Mouse (Mus musculus): ENCODE data around the gene Gm4871.
"Not testable (repeated sequence)": the region's sequence is repeated elsewhere in the genome, so short reads cannot be mapped to it uniquely, and the experiment has no call there.

Gene Gm4871

DNA sequence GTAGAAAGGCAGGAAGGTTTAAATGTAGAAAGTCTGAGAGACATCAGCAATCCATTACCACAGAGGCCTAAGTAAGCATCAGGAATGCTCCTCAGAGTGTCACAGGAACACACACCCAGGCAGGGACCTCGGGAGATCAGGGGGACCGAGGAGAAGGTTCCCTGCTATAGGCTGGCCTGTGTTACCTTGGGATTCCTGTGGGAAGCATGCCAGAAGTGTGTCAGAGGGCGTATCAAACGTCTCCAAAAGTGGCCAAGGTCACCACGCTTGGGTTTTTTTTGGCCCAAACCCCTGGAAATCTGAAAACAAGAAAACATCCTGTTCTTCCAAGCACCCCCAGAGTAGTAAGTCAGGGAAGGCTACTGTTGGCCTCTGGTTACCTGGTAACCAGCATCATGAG, at the start of gene Gm4871:
Gm4871 (minus strand) TSS at position 364 of the 400 bp plus-strand sequence.
- in situ Hi-C loops (cut with MboI, MseI), result not testable (repeated sequence)

DNA sequence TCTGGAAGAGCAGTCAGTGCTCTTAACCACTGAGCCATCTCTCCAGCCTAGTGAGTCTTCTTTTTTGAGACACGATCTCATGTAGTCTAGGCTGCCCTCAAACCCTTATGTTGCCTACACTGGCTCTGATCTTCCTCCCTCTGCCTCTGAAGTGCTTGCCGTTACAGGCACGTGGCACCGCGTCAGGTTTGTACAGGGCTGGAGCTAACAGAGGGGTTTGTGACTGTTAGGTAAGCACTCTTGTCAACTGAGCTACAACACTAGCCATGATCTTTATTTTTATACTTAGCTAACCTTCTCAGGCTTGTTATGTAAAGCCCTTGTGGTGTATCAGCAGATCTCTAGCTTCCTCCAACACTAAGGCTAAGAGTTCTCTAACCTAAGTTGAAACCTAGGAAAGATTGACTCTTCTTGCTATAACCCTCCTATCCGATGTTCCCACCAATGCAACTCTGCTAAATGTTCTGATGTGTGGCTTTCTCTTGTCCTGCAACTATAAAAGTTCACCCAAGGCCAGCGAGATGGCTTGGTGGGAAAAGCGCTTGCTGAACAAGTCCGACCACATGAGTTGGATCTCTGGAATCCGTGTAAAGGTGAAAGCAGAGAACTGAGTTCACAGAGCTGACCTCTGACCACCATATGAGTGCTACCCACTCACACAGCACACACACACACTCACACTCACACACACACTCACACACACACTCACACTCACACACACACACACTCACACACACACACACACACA, 49.5 kb upstream of the Gm4871 start:
- in situ Hi-C loops (cut with MboI, MseI), result no loop called here

DNA sequence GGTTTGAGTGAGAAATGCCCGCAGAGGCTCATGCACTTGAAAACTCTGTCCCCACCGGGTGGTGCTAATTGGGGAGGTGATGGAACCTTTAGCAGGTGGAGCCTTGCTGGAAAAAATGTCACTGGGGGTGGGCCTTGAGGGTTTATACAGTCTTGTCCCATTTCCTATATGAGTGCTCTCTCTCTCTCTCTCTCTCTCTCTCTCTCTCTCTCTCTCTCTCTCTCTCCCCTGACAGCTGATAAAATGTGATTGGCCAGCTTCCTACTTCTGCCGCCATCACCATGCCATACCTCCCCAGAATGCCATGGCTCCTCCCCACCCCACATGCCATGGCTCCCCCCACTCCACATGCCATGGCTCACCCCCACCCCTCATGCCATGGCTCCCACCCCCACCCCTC, 42.5 kb upstream of the Gm4871 start:
- in situ Hi-C loops (cut with MboI, MseI), result no loop called here

DNA sequence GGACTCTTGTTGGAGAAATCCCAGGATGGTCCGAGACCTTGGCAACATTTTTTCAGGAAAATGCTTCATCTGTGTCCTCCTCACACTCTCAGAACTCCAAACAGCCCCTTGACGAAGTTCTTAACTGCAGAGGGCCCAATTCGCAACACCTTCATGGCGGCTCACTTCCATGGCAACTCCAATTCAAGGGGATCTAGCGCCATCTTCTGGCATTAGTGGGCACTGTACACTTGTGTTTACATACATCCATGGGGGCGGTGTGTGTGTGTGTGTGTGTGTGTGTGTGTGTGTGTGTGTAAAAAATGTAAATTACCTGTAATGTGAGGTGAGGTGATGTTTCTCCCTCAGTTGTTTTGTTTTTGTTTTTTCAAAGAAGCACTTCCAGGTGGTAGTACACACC, 38.8 kb upstream of the Gm4871 start:
- in situ Hi-C loops (cut with MboI, MseI), result no loop called here

DNA sequence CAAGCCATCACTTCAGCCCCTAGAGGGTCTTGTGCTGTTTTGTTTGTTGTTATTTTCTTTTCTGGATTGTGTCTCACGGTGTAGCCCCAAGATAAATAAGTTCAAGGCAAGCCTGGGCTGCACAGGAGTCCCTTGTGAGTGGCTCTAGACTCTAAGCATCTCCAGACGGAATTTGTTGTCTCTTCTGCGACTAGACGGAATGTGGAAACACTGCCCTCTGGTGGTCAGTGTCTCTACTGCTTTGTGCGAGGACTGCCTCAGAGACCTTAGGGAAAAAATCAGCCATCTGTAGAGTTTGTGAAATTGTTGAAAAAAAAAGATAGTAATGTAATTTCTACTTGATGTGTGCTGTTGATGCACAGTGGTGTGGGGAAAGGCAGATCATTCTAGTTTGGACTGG, 37.2 kb upstream of the Gm4871 start:
- in situ Hi-C loops (cut with MboI, MseI), result loop anchor here (10.0 kb wide), 1 partner anchor 1395 kb away; no protein-coding TSS in a partner anchor

DNA sequence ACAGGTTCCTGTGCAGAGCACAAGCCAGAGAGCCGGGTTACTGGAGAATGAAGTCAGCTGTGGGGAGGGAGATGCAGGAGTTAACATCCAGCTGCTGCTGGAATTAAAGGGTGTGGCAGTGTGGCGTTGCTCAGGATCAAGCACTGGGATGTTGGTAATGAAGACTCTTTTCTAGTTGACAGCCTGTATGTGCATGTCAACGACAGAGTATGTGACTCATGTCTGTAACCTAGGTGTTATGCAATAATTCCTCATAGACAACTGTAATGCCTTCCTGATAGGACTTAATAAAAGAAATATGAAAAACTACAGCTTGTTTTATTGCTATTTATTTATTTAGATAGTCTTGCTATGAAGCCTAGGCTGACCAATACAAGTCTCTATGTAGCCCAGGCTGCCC, 36.3 kb upstream of the Gm4871 start:
- in situ Hi-C loops (cut with MboI, MseI), result loop anchor here (10.0 kb wide), 1 partner anchor 1396 kb away; no protein-coding TSS in a partner anchor

DNA sequence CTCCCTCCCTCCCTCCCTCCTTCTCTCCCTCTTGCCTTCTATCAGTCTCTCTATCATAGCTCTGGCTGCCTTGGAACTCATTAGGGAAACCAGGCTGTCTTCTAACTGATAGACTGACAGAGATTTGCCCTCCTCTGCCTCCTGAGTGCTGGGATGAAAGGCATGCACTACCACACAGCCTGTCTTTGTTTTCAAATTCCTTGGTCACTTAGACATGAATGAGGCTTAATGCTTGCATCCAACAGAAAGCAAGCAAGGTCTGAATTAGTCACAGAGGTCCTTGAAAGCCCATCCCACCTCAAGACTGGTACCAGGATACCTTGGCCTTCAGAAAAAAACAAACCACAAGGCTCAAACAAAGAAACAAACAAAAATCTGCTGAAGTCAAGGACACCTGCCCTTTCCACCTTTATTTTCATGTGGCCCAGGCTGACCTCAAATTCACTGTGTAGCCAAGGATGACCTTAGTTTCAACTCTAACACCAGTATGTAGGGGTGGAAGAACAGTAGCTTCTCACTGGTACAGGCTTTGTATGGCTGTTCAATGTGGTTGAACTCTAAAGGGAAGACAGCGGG, 32.3 kb upstream of the Gm4871 start:
- in situ Hi-C loops (cut with MboI, MseI), result loop anchor here (10.0 kb wide), 1 partner anchor 1400 kb away; no protein-coding TSS in a partner anchor

DNA sequence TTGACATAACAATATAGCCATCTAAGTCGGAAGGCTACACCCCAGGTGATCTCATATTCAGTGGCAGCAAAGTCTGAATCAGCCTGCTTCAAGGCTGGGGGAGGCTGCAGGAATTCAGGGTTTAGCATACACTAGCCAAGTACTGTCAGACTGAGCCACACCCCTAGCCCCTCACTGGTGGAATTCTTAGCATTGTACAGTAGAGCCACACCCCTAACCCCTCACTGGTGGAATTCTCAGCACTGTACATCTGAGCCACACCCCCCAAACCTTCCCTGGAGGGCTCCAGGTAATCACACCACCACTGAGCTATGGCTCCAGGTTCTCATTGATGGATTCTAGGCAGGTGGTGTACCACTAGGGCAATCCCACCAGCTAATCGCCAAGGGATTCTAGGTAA, 27.0 kb upstream of the Gm4871 start:
- in situ Hi-C loops (cut with MboI, MseI), result no loop called here

DNA sequence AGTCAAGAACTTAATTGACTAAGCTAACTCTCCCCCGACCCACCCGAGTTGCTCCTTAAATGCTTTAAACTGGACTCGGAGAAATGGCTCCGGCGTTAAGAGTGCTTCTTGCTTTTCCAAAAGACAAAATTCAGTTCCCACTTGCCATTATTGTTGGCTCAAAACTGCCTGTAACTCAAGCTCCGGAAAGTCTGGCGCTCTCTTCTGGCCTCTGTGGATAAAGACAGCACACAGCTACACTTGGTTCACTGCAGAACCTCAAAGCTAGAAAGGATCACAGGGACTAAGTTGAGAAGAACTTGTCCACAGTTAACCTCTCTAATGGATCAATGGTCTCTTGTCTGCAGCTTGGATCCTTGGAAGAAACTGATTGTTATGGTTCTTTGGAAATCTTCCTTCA, 26.2 kb upstream of the Gm4871 start:
- in situ Hi-C loops (cut with MboI, MseI), result no loop called here

DNA sequence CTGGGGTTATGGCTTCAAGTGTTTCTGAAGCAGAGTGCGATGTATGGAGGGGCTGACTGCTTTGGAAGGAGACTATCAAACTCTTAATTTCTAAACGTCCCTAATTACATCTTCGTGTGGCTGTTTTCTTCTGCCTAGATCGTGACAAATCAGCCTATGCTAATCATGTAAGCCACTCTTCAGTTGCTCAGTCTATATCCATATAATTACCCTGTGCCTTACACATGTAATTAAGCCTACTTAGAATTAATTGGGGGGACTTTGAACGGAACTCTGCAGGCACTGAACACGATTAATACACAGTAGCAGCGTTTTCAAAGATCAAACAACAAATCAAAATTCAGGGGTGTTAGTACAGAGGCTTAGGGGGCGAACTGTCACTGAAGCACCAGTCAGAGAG, 25.4 kb upstream of the Gm4871 start:
- in situ Hi-C loops (cut with MboI, MseI), result no loop called here

DNA sequence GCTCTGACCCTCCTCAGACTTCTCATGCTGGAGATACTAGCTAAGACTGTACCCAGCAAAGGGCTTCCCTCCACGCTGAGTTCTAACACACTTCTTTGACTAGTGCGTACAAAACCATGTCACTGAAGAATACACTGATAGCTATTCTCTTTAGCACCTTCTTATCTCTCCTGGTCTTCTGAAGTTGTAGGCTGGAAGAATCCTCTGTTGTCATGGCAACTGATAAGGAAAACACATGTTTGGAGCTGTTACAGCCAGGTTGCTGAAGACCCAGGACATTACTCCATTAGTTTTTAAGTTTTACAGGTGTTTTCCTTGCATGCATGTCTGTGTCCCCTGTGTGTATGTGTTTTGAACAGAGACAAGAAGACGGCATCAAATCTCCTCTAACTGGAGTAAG, 21.6 kb upstream of the Gm4871 start:
- in situ Hi-C loops (cut with MboI, MseI), result not testable (repeated sequence)

DNA sequence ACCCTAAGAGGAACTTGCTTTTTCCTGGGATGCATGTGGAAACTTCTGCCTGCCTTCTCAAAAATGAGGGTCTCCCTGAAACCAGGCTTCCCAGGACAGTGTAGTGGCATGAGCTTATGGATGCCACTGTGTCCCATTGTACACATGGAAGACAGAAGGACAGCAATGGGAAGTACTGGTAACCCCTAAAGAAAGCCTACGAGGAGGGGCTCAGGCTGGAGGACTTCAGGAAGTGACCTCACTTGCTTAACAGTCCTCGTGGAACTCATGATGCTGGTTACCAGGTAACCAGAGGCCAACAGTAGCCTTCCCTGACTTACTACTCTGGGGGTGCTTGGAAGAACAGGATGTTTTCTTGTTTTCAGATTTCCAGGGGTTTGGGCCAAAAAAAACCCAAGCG, 10.1 kb upstream of the Gm4871 start, which contains the start of gene 1700018F24Rik:
1700018F24Rik (plus strand) TSS at position 301 of the 400 bp plus-strand sequence.
- in situ Hi-C loops (cut with MboI, MseI), result not testable (repeated sequence)

DNA sequence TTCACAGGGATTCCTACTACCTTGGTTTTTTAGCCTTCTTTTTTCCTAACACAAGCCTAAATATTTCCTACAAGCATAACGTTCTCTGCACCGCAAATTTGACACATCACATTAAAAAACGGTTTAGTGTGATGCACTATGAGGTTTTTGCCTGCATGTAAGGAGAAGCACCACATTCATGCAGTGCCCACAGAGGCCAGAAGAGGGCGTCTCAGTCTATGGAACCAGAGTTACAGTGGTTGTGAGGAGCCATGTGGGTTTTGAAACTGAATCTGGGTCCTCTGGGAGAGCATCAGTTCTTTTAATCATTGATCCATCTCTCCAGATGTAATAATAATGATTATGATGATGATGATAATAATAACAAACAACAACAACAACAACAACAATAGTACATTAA, 9.1 kb upstream of the Gm4871 start:
- in situ Hi-C loops (cut with MboI, MseI), result no loop called here

DNA sequence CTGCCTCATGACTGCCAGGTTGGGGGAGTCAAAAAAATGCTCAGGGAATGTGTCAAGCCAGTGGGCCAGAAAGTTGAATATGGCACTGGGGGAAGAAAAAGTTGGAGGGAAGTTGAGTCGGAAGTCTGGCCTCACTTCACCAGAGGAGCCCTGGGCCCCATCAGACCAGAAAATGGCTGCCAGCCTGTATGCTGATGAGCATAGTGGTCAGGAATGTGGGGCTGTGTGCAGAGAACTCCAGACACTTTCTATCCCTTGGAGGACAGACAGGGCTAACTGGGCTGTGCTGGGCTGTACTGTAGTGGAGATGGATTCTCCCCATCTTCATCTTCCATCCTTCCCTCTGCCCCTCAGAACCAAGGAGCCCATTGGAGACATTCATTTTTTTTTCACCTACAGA, 2.1 kb downstream of the Gm4871 start:
- in situ Hi-C loops (cut with MboI, MseI), result not testable (repeated sequence)

DNA sequence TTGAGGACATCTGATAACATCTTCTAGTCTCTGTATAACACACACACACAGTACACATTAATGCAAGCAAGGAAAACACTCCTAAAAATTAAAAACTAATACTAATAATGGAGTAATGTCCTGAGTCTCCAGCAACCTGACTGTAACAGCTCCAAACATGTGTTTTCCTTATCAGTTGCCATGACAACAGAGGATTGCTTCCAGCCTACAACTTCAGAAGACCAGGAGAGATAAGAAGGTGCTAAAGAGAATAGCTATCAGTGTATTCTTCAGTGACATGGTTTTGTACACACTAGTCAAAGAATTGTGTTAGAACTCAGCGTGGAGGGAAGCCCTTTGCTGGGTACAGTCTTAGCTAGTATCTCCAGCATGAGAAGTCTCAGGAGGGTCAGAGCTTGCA, 11.8 kb downstream of the Gm4871 start:
- in situ Hi-C loops (cut with MboI, MseI), result not testable (repeated sequence)

DNA sequence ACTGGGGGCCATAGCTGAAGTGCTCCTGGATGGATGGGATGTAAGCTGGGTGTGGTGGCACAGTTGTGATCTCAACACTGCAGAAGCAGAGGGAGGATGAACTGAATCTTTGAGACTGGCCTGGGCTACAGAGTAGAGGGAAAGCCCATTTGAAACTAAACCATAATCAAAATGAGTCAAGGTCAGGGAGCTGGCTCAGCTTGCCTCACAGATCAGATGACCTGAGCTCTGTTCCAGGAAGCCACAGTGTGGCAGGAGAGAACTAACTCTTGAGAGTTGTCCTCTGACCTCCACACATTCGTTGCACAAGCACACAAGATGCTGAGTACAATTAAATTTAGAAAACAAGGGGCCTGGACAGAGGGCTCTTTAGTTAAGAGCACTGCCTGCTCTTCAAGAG, 12.3 kb downstream of the Gm4871 start:
- in situ Hi-C loops (cut with MboI, MseI), result not testable (repeated sequence)

DNA sequence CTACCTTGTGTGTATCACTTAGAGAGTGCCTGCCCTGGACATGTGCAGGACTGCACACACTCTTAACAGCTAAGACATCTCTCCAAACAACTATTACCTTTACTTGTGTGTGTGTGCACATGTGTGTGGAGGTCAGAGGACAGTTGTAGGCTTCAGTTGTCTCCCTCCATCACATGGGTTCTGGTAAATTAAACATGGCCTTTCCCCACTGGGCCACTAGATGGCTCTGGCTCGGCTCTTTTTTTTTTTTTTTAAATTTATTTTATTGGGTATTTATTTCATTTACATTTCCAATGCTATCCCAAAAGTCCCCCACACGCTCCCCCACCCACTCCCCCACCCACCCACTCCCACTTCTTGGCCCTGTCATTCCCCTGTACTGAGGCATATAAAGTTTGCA, 15.8 kb downstream of the Gm4871 start:
- in situ Hi-C loops (cut with MboI, MseI), result not testable (repeated sequence)

DNA sequence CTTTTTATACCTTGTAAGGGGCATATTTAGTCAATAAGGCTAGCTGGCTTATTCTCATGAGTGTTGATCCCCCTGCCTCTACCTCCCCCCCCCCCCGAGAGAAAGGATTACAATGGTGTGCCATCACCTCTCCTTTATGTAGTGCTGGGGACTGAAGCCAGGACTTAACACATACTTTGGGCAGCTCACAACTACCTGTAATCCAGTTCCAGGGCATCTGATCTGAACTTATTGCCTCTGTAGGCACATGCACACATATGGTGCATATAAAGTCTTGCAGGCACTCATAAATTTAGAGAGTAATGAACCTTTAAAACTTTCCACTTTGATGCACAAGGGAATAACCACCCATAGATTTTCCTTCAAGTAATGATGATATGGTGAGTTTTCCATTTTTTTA, 18.3 kb downstream of the Gm4871 start:
- in situ Hi-C loops (cut with MboI, MseI), result no loop called here

DNA sequence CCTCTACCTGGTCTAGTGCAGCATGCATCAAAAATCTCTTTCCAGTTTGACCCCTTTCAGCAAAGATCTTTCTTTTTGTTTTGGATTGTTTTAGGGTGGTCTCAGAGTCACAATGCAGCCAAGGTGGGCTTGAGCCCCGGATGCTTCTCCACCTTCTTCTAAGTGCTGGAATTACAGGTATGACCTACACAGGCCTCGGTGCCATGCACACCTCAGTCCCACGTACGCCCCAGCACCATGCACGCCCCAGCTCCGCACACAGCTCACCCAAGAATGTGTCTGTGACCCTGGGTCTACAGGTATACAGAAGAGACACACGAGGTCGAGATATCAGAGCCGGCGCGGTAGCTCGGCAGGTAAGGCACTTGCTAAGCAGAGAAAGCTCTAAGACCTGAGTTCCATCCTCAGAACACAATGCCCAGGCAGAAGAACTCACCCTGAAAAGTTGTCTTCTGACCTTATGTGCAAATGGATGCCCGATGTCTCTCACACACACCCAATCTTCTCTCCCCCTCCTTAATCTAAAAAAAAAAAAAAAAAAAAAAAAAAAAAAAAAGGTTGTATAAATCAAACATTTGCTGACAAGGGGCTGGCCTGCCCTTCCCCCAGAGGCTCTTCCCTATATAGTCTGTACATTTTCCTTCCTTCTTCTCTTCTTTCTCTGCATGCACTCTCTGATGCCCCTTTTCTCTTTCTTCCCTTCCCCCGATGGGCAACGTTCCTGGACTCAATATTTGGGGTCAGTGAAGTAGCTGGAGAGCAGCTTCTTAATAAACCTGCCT, 23.5 kb downstream of the Gm4871 start:
- in situ Hi-C loops (cut with MboI, MseI), result no loop called here

DNA sequence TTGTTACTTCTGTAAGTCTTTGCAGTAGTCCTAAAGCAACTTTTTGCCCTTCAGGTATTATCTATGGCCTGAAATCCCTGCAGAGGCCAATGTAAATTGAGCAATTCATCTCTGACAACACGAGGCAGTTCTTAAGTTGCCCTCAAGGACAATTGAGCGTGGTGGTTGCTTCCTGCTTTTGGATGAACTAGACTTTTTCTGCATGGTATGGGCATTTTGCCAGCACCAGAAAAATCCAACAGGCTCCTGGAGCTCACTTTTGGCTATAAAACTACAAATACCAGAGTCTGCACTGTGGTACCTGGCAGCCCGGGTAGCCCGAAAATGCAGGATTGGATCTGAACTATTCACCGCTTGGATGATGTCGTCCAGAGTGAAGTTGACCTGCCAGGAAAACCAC, 27.0 kb downstream of the Gm4871 start:
- in situ Hi-C loops (cut with MboI, MseI), result no loop called here

DNA sequence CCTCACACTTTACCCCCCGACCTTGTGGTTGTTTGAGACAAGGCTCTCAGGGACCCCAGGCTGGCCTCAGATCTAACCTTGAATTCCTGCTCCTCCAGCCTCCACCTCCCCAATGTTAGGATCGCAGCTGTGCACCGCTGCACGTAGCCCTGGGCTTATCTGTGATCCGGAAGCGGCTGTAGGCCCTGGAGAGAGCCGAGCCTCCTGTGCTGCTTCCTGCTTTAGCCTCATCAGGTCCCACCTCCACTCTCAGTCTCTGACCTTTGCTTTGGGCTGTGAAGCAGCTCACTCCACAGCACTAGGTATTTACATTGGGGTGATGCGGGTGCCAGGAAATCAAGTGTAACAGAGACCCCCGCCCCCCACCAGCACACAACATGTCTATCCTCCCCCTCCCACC, 28.1 kb downstream of the Gm4871 start:
- in situ Hi-C loops (cut with MboI, MseI), result no loop called here

DNA sequence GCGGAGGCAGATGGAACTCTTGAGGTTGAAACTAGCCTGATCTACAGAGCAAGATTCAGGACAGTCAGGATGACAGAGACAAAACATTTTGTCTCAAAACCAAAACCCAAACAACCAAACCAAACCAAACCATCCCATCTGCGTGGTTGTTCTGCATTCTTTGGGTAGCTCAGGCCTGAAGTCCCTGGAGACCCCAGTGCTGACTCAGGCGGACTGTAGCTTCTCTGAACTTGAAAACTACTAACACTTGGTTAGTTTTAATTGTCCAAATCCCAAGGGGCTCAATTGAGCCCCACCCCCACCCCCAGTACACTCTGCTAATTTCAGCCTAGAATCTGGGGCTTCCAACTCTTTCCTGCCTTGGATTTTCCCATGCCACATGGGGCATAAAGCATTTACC, 29.2 kb downstream of the Gm4871 start:
- in situ Hi-C loops (cut with MboI, MseI), result no loop called here

DNA sequence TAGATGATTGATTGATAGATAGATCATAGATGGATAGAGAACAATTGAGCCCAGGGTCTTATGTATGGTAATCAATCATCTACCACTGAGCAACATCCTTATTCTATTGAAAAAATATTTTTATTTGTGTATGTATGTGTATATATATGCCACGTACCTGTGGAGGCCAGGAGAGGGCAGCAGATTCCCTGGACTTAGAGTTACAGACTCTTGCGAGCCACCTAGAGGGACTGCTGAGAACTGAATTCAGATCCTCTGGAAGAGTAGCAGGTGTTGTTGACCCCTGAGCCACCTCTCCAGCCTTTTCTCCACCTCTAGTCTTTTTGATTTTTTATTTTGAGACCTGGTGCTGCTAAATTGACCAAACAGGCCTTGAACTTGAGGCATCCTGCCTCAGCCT, 34.1 kb downstream of the Gm4871 start:
- in situ Hi-C loops (cut with MboI, MseI), result no loop called here
